Mouse (Mus musculus) bone marrow macrophage, adult 2 months (primary cell): ENCODE results near the gene Parva.

Experiments used
- CTCF ChIP-seq: IDR thresholded peaks from 2 replicates; pipeline ENCODE4 v1.5.1; 2012; ENCODE audit warnings: low read depth, mild to moderate bottlenecking, low read length, moderate library complexity
- POLR2A ChIP-seq: IDR thresholded peaks from 2 replicates; pipeline ENCODE4 v1.6.1; 2012; ENCODE audit warnings: mild to moderate bottlenecking, low read depth, low read length, borderline replicate concordance

DNA sequence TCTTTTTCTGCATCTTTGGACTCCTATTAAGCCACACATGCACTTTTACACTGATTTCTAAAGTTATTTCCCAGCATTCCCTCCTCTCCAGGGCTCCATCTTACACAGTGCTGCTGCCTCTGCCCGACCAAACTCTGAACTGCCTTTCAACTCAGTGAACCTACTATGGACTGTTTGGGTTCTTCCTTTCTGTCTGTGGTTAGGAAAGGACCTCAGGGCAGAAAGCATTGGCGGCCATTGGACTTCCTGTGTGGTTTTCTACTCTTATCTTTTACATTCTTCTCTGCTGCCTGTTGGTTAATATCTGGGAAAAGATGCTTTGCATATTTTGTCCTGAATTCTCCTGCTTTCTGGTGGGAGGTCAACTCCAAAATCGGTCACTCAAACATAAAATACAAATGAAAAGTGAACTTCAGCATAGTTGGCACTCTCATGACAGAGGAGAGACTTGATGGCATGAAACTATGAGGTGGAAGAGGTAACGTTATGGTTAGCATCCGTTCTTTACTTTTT lies 38.9 kb upstream of the Parva start:
- no peak for TF ChIP-seq POLR2A
- no peak for TF ChIP-seq CTCF
